Mouse (Mus musculus) left cerebral cortex, adult 8-10 months (tissue): ENCODE data around the gene Slc25a36. TPM values are rescaled to one million over a fixed set of nuclear protein-coding genes. Genes with fewer than 3 reads are reported as not detected.

ENCODE experiments used
- DNase-seq, 2 experiments: peaks; one replicate each; pipeline ENCODE4 v3.0.0; 2022; ENCODE audit warnings: low spot score in 2 of 2
- total RNA-seq, 4 experiments: library from RNA; stranded (reverse); gene quantifications; 2 replicates each; pipeline ENCODE4 v1.2.4; 2022

The Slc25a36 gene
- total RNA-seq: 10 to 100 TPM; 69.7 to 75.4 (median 72.6) TPM

- peak; percentile 97 for DNase-seq
These were observed at the start of gene Slc25a36 for GRCm38 (mm10) chr9:97110571-97111390. Slc25a36 (minus strand) TSS chr9:97111157.

GRCm38 (mm10) chr9:97158412-97158811 is 47.5 kb upstream of the Slc25a36 start:
- no peak for DNase-seq

- DNase-seq: no peak
These were observed 45.0 kb upstream of the Slc25a36 start for GRCm38 (mm10) chr9:97155981-97156380.

- no peak for DNase-seq
These were observed 44.0 kb upstream of the Slc25a36 start for GRCm38 (mm10) chr9:97154956-97155355.

GRCm38 (mm10) chr9:97153006-97153405 is 42.0 kb upstream of the Slc25a36 start:
- no peak for DNase-seq

GRCm38 (mm10) chr9:97147270-97147669 is 36.3 kb upstream of the Slc25a36 start:
- no peak for DNase-seq

GRCm38 (mm10) chr9:97145351-97145750 is 34.4 kb upstream of the Slc25a36 start:
- no peak for DNase-seq

GRCm38 (mm10) chr9:97143416-97143815 is 32.5 kb upstream of the Slc25a36 start:
- DNase-seq: no peak

- no peak for DNase-seq
These were observed 31.6 kb upstream of the Slc25a36 start for GRCm38 (mm10) chr9:97142558-97142957.

- DNase-seq: no peak
These were observed 30.8 kb upstream of the Slc25a36 start for GRCm38 (mm10) chr9:97141723-97142122.

- no peak for DNase-seq
These were observed 29.4 kb upstream of the Slc25a36 start for GRCm38 (mm10) chr9:97140145-97140932.

GRCm38 (mm10) chr9:97137678-97138077 is 26.7 kb upstream of the Slc25a36 start:
- no peak for DNase-seq

GRCm38 (mm10) chr9:97137116-97137515 is 26.2 kb upstream of the Slc25a36 start:
- no peak for DNase-seq

GRCm38 (mm10) chr9:97135866-97136265 is 24.9 kb upstream of the Slc25a36 start:
- no peak for DNase-seq

- DNase-seq: peak in 1 of 2 experiments; percentile 12
These were observed 22.2 kb upstream of the Slc25a36 start for GRCm38 (mm10) chr9:97133178-97133577.

GRCm38 (mm10) chr9:97130001-97130400 is 19.0 kb upstream of the Slc25a36 start:
- no peak for DNase-seq

- DNase-seq: no peak
These were observed 13.2 kb upstream of the Slc25a36 start for GRCm38 (mm10) chr9:97123934-97124692.

- no peak for DNase-seq
These were observed 10.5 kb upstream of the Slc25a36 start for GRCm38 (mm10) chr9:97121432-97121831.

GRCm38 (mm10) chr9:97114271-97114670 is 3.3 kb upstream of the Slc25a36 start:
- no peak for DNase-seq

GRCm38 (mm10) chr9:97113555-97113929 is 2.6 kb upstream of the Slc25a36 start:
- DNase-seq: no peak

GRCm38 (mm10) chr9:97112797-97113554 is 2.0 kb upstream of the Slc25a36 start:
- DNase-seq: no peak
